Comparison of ENCODE assay signal across 13 mouse cellular contexts in the genomic region with DNA sequence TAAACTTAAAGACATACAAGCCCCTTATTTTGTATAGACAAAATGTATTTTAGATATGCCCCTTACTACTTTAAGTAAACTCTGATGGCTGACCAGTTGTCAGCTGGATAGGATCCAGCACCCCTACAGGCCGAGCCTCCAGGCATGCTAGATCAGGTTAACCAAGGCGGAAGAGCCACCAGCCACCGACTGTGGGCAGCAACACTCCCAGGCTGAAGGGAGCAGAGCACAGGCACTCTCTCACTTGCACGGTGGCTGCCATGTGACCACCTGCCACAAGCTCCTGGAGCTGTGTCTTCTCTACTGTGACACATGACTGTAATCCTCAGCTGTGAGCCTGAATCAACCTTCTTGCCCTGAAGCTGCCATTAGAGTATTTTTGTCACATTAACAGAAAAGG. TPM values are rescaled to one million over a fixed set of nuclear protein-coding genes. Genes with fewer than 3 reads are reported as not detected.
A peak's percentile ranks its signal among the peaks of the same experiment; 100 is the strongest.
DNase-seq lines count a peak whose midpoint lies in the region; ATAC-seq and TF ChIP-seq lines count a peak whose summit lies in the region.
"Had no signal": no experiment of that assay in that cellular context is flagged by ENCODE, and none has a peak within 500 bp of the region (broad histone marks: within the 10 kb centered on the region; RNA-seq: fewer than 3 reads in every experiment).

No protein-coding gene starts in this region.

- H3K27me3 ChIP-seq in heart, embryonic 16.5 days (ENCODE audit: control insufficient read depth, insufficient read depth, low read length), result no peaks in the 10 kb centered on the region

- peaks cover 22% of the 10 kb centered on the region for H3K4me1 ChIP-seq in heart, embryonic 16.5 days (ENCODE audit: control insufficient read depth, insufficient read depth, low read length)

- H3K27ac ChIP-seq in heart, embryonic 16.5 days (ENCODE audit: low read length), result no peak overlapping the region
- H3K27ac ChIP-seq in layer of hippocampus, adult 2 months, result no peak overlapping the region
- H3K27ac ChIP-seq: heart, embryonic 10.5 days; stomach, postnatal 0 days had no signal

- 0 out of 2 replicates have a peak, but pooled peaks have one; percentile 47 for ATAC-seq in heart, embryonic 16.5 days (replicated peaks; ENCODE audit: extremely low read depth, insufficient read depth, low FRiP score)
- peak; percentile 62 for ATAC-seq in granulocyte monocyte progenitor cell, adult 5-6 weeks (replicated peaks; ENCODE audit: poor library complexity, severe bottlenecking)
- ATAC-seq: liver, postnatal 0 days had no signal

- H3K36me3 ChIP-seq in heart, embryonic 16.5 days (ENCODE audit: control insufficient read depth, insufficient read depth), result no peaks in the 10 kb centered on the region
- H3K36me3 ChIP-seq: heart, embryonic 10.5 days had no signal

- H3K9ac ChIP-seq in heart, embryonic 16.5 days (ENCODE audit: low read length), result no peak overlapping the region
- H3K9ac ChIP-seq: liver, postnatal 0 days had no signal

- WGBS in heart, embryonic 16.5 days, result 28% methylated on average over 4 of the region's 4 CpGs

- no peak for DNase-seq in heart, adult 9 months (ENCODE audit: low spot score in 2 of 2)
- DNase-seq in thymus, postnatal 14 days, result peak; percentile 32
- DNase-seq in thymus, adult 18-20 months, result no peak
- DNase-seq in urinary bladder, postnatal 10 days (ENCODE audit: low spot score), result no peak
- DNase-seq in lung, postnatal 14 days, result no peak
- DNase-seq in layer of hippocampus, adult 2 months (ENCODE audit: low spot score in 2 of 2), result no peak
- DNase-seq: kidney, adult 18-20 months; liver, postnatal 0 days; right cerebral cortex, adult 18-20 months had no signal

- no peak; the same call in 1 of the 2 replicates for TF ChIP-seq CTCF in layer of hippocampus, adult 2 months (conservative IDR thresholded peaks at IDR 0.05)

- no peak overlapping the region for H3K4me2 ChIP-seq in heart, embryonic 16.5 days (ENCODE audit: low read depth, low read length)

- H3K9me3 ChIP-seq in heart, embryonic 16.5 days (replicated peaks; ENCODE audit: control insufficient read depth, low read length), result no peaks in the 10 kb centered on the region
- H3K9me3 ChIP-seq: heart, embryonic 10.5 days had no signal

- no peak overlapping the region for H3K4me3 ChIP-seq in heart, embryonic 16.5 days (ENCODE audit: low read length)
- H3K4me3 ChIP-seq in layer of hippocampus, adult 2 months, result no peak overlapping the region
- H3K4me3 ChIP-seq: heart, embryonic 10.5 days had no signal

RNA-seq across cellular contexts. Expression of a gene that starts 13.3 kb away (rescaled TPM):
- polyA plus RNA-seq in heart, embryonic 16.5 days (2015; fragmentation: Nextera tagmentation; extraction: Ambion mirVana), result 36.7 and 42.1 TPM in 2 replicates
- 21.9 and 22.5 TPM in 2 replicates for total RNA-seq in granulocyte monocyte progenitor cell, adult 5-6 weeks (2014; fragmentation: Nextera tagmentation)
- total RNA-seq in granulocyte monocyte progenitor cell, adult 5-6 weeks (2017), result 20.2 and 21.9 TPM in 2 replicates
- 10 to 100 TPM; 59.8 to 62.4 TPM for total RNA-seq in layer of hippocampus, adult 2 months (2021)
